Mouse (Mus musculus) embryonic facial prominence, embryonic 13.5 days (tissue): ENCODE data around the gene Phactr1. TPM values are rescaled to one million over a fixed set of nuclear protein-coding genes. Genes with fewer than 3 reads are reported as not detected.

Experiments used
- ATAC-seq: fragments of 200-750 bp; cut with Nextera tagmentation; 2 replicates; pipeline ENCODE4 v1.8.0; 2017; ENCODE audit warnings: low read depth; ENCODE audit not compliant: insufficient number of reproducible peaks, insufficient read depth, low FRiP score, low TSS enrichment
- H3K27ac ChIP-seq: fragments of 300-500 bp; sonication (generic); 2 replicates; pipeline ENCODE4 v1.5.1; 2015; ENCODE audit warnings: moderate library complexity, mild to moderate bottlenecking, inconsistent platforms
- H3K27me3 ChIP-seq: fragments of 300-500 bp; sonication (generic); 2 replicates; pipeline ENCODE4 v1.6.1; 2015; ENCODE audit warnings: mild to moderate bottlenecking, inconsistent platforms
- H3K36me3 ChIP-seq: fragments of 300-500 bp; sonication (generic); 2 replicates; pipeline ENCODE4 v1.6.1; 2015; ENCODE audit warnings: mild to moderate bottlenecking, inconsistent platforms
- H3K4me1 ChIP-seq: fragments of 300-500 bp; sonication (generic); 2 replicates; pipeline ENCODE4 v1.6.1; 2015; ENCODE audit warnings: inconsistent platforms
- H3K4me2 ChIP-seq: fragments of 300-500 bp; sonication (generic); 2 replicates; pipeline ENCODE4 v1.6.1; 2015; ENCODE audit warnings: moderate library complexity, mild to moderate bottlenecking, inconsistent platforms
- H3K4me3 ChIP-seq: fragments of 300-500 bp; sonication (generic); 2 replicates; pipeline ENCODE4 v1.5.1; 2015; ENCODE audit warnings: mild to moderate bottlenecking, inconsistent platforms
- H3K9ac ChIP-seq: fragments of 300-500 bp; sonication (generic); 2 replicates; pipeline ENCODE4 v1.6.1; 2015; ENCODE audit warnings: mild to moderate bottlenecking, inconsistent platforms
- H3K9me3 ChIP-seq: fragments of 300-500 bp; sonication (generic); 2 replicates; pipeline ENCODE4 v1.6.1; 2016; ENCODE audit warnings: inconsistent platforms
- WGBS: fragments of 180-500 bp; shearing (Covaris S2); methylation state at CpG from one replicate; pipeline ENCODE4 v1.1.7; 2015; ENCODE audit warnings: mixed read lengths; 5-methylcytosine and 5-hydroxymethylcytosine counted together
- polyA plus RNA-seq: library from polyadenylated mRNA; unstranded; fragments of >200 nt; fragmentation: Nextera tagmentation; extraction: Ambion mirVana; gene quantifications from 2 replicates; pipeline ENCODE4 v1.2.1, GENCODE M21; 2015

Gene Phactr1
- polyA plus RNA-seq, 1 experiment from 2014 or later, result 13.2 TPM

GRCm38 (mm10) chr13:42884033-42884724 is 203.8 kb downstream of the Phactr1 start:
- Histone ChIP-seq H3K4me2 (no peak overlapping the region), H3K36me3 (no peaks in the 10 kb centered on the region), H3K4me3 (no peak overlapping the region), H3K4me1 (peaks cover 7% of the 10 kb centered on the region; the same call in 1 of the 2 replicates), H3K27me3 (no peaks in the 10 kb centered on the region; the same call in 1 of the 2 replicates), H3K9ac (no peak overlapping the region), H3K27ac (no peak overlapping the region), H3K9me3 (no peaks in the 10 kb centered on the region)
- ATAC-seq, result no peak
- 34% methylated on average over 14 of the region's 14 CpGs for WGBS

- no peak for ATAC-seq
- Histone ChIP-seq H3K9me3 (no peaks in the 10 kb centered on the region), H3K4me2 (no peak overlapping the region), H3K36me3 (no peaks in the 10 kb centered on the region), H3K27me3 (no peaks in the 10 kb centered on the region), H3K9ac (no peak overlapping the region), H3K4me3 (no peak overlapping the region), H3K4me1 (peaks cover 7% of the 10 kb centered on the region; the same call in 1 of the 2 replicates), H3K27ac (no peak overlapping the region)
- WGBS, result 46% methylated on average over 1 of the region's 1 CpGs
Observed at GRCm38 (mm10) chr13:42884725-42885115, 204.3 kb downstream of the Phactr1 start.

- Histone ChIP-seq H3K27ac (no peak overlapping the region), H3K4me2 (no peak overlapping the region), H3K4me1 (peaks cover 12% of the 10 kb centered on the region), H3K9me3 (no peaks in the 10 kb centered on the region), H3K9ac (no peak overlapping the region), H3K36me3 (no peaks in the 10 kb centered on the region), H3K4me3 (no peak overlapping the region), H3K27me3 (no peaks in the 10 kb centered on the region)
- 84% methylated on average over 5 of the region's 5 CpGs for WGBS
- ATAC-seq, result no peak
Observed at GRCm38 (mm10) chr13:42887701-42888100, 207.3 kb downstream of the Phactr1 start.

GRCm38 (mm10) chr13:42889516-42890474 is 209.4 kb downstream of the Phactr1 start:
- 63% methylated on average over 12 of the region's 12 CpGs for WGBS
- no peak overlapping the region for H3K27ac ChIP-seq
- ATAC-seq, result no peak

GRCm38 (mm10) chr13:42890651-42891050 is 210.2 kb downstream of the Phactr1 start:
- Histone ChIP-seq H3K4me3 (no peak overlapping the region), H3K36me3 (no peaks in the 10 kb centered on the region), H3K4me1 (peaks cover 5% of the 10 kb centered on the region), H3K27me3 (no peaks in the 10 kb centered on the region), H3K4me2 (no peak overlapping the region), H3K9ac (no peak overlapping the region), H3K9me3 (no peaks in the 10 kb centered on the region), H3K27ac (no peak overlapping the region)
- 67% methylated on average over 5 of the region's 5 CpGs for WGBS
- no peak for ATAC-seq

More at GRCm38 (mm10) chr13:42889516-42890474, 209.4 kb downstream of the Phactr1 start:
- Histone ChIP-seq H3K4me2 (no peak overlapping the region), H3K4me1 (peaks cover 5% of the 10 kb centered on the region), H3K9ac (no peak overlapping the region), H3K9me3 (no peaks in the 10 kb centered on the region), H3K4me3 (no peak overlapping the region), H3K27me3 (no peaks in the 10 kb centered on the region), H3K36me3 (no peaks in the 10 kb centered on the region)

GRCm38 (mm10) chr13:42894016-42894415 is 213.6 kb downstream of the Phactr1 start:
- Histone ChIP-seq H3K27ac (no peak overlapping the region), H3K36me3 (no peaks in the 10 kb centered on the region), H3K9ac (no peak overlapping the region), H3K4me2 (no peak overlapping the region), H3K9me3 (no peaks in the 10 kb centered on the region), H3K4me3 (no peak overlapping the region), H3K27me3 (no peaks in the 10 kb centered on the region), H3K4me1 (peaks cover 5% of the 10 kb centered on the region)
- WGBS, result 92% methylated on average over 10 of the region's 10 CpGs
- no peak for ATAC-seq

GRCm38 (mm10) chr13:42894598-42894997 is 214.2 kb downstream of the Phactr1 start:
- H3K4me1 ChIP-seq, result peaks cover 8% of the 10 kb centered on the region
- no peaks in the 10 kb centered on the region for H3K9me3 ChIP-seq
- ATAC-seq, result no peak
- no peak overlapping the region for H3K4me2 ChIP-seq
- H3K27ac ChIP-seq, result no peak overlapping the region
- H3K9ac ChIP-seq, result no peak overlapping the region
- no peak overlapping the region for H3K4me3 ChIP-seq
- H3K27me3 ChIP-seq, result no peaks in the 10 kb centered on the region
- 90% methylated on average over 12 of the region's 12 CpGs for WGBS
- no peaks in the 10 kb centered on the region for H3K36me3 ChIP-seq

- no peaks in the 10 kb centered on the region for H3K9me3 ChIP-seq
- H3K36me3 ChIP-seq, result no peaks in the 10 kb centered on the region
- H3K4me2 ChIP-seq, result no peak overlapping the region
- no peaks in the 10 kb centered on the region for H3K27me3 ChIP-seq
- 39% methylated on average over 3 of the region's 3 CpGs for WGBS
- no peak overlapping the region for H3K9ac ChIP-seq
- ATAC-seq, result no peak
- H3K27ac ChIP-seq, result no peak overlapping the region
- peaks cover 3% of the 10 kb centered on the region; the same call in 1 of the 2 replicates for H3K4me1 ChIP-seq
- no peak overlapping the region for H3K4me3 ChIP-seq
Observed at GRCm38 (mm10) chr13:42895980-42896379, 215.6 kb downstream of the Phactr1 start.

GRCm38 (mm10) chr13:42899611-42900010 is 219.2 kb downstream of the Phactr1 start:
- ATAC-seq, result no peak
- H3K4me1 ChIP-seq, result peaks cover 3% of the 10 kb centered on the region; the same call in 1 of the 2 replicates
- H3K27me3 ChIP-seq, result peaks cover 8% of the 10 kb centered on the region; the same call in 1 of the 2 replicates
- 57% methylated on average over 3 of the region's 3 CpGs for WGBS
- H3K4me3 ChIP-seq, result no peak overlapping the region
- no peaks in the 10 kb centered on the region for H3K9me3 ChIP-seq
- no peak overlapping the region for H3K4me2 ChIP-seq
- H3K9ac ChIP-seq, result no peak overlapping the region
- no peak overlapping the region for H3K27ac ChIP-seq
- H3K36me3 ChIP-seq, result no peaks in the 10 kb centered on the region

GRCm38 (mm10) chr13:42901837-42902236 is 221.4 kb downstream of the Phactr1 start:
- Histone ChIP-seq H3K4me2 (no peak overlapping the region), H3K4me1 (peaks cover 3% of the 10 kb centered on the region; the same call in 1 of the 2 replicates), H3K9ac (no peak overlapping the region), H3K36me3 (no peaks in the 10 kb centered on the region), H3K27ac (no peak overlapping the region), H3K27me3 (peaks cover 8% of the 10 kb centered on the region), H3K4me3 (no peak overlapping the region), H3K9me3 (no peaks in the 10 kb centered on the region)
- WGBS, result 92% methylated on average over 2 of the region's 2 CpGs
- no peak for ATAC-seq

GRCm38 (mm10) chr13:42902859-42903258 is 222.4 kb downstream of the Phactr1 start:
- ATAC-seq, result no peak
- Histone ChIP-seq H3K27me3 (peaks cover 10% of the 10 kb centered on the region), H3K4me1 (peaks cover 3% of the 10 kb centered on the region; the same call in 1 of the 2 replicates), H3K27ac (no peak overlapping the region), H3K36me3 (no peaks in the 10 kb centered on the region), H3K4me3 (no peak overlapping the region), H3K9me3 (no peaks in the 10 kb centered on the region), H3K4me2 (no peak overlapping the region), H3K9ac (no peak overlapping the region)
- WGBS, result 83% methylated on average over 3 of the region's 3 CpGs
